Mouse (Mus musculus) cerebellum, adult 11 months (tissue): ENCODE data around the gene Il12rb2.

Experiments used
- DNase-seq: peaks from one replicate; pipeline ENCODE4 v3.0.0; 2022

Il12rb2 gene

DNA sequence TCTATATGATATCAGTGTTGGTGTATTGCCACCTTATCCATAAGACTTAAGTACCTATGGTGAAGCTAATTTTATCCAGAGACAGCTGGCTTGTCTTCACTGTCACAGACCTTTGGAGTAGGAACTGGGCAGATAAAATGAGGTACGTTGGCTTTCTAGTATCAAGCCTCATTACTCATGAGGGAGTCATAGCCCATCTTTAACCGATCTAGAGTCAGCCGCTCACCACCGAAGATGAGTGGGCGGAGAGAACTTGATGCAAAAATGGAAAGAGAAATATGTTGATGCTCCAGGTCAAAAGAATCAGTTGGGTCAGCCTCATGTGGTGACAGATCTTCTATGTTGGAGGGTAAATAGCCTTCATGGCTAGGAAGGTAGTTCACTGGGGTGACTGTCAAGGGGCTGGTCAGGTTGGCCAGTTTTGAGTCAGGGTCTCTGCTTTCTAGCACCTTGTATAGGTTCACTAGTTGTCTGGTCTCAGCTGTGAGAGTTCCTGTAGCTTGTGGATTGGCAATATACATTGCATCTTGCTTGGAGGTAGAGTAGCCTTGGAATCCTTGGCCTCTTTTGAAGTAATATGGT is 83.9 kb downstream of the Il12rb2 start:
- DNase-seq = no peak

DNA sequence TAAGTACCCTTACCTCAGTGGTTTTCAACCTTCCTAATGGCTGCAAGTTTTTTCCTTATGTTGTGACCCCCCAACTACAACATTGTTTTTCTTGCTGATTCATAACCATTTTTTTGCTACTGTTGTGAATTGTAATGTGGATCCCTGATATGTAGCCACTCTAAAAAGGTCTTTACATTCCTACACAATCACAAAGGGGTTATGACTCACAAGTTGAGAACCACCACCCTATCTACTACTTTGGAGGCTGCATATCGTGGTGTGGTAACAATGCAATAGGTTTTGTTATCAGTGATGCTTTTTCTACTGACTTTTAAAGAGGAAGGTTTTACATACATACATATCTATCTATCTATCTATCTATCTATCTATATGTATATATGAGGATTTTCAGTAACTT is 93.1 kb downstream of the Il12rb2 start:
- DNase-seq = no peak

DNA sequence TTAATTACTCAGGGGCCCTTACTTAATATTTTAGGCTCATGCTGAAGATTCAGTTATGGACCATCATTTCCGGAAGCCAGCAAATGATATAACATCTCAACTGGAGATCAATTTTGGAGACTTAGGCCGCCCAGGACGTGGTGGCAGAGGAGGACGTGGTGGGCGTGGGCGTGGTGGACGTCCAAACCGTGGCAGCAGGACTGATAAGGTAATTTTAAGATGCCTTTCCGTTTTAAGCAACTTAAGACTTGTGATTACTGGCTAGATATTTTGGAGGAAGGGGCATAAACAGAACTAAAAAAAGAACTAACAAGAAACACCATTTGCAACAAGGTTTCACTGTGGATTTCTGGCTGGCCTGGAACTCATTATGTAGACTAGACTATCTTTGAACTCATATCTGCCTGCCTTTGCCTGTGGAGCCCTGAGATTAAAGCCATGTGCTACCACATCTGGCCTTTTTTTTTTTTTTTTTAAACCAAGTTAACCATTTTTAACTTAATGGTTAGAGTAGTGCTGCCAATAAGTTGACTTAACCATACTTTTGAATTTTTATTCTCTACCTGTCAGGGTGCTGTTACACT is 94.3 kb downstream of the Il12rb2 start:
- no peak for DNase-seq

DNA sequence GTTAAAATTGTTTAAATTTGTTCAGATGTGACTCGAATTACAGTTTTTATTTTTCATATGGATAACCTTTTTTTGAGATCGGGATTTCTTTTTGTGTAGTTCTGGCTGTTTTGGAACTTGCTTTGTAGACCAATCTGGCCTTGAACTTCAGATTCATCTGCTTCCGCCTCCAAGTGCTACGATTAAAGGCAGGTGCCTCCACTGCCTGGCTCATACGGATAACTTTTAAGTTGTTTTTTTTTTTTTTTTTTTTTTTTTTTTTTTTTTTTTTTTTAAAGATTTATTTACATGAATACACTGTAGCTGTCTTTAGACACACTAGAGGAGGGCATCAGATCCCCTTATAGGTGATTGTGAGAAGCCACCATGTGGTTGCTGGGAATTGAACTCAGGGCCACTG is 98.0 kb downstream of the Il12rb2 start:
- DNase-seq = no peak

DNA sequence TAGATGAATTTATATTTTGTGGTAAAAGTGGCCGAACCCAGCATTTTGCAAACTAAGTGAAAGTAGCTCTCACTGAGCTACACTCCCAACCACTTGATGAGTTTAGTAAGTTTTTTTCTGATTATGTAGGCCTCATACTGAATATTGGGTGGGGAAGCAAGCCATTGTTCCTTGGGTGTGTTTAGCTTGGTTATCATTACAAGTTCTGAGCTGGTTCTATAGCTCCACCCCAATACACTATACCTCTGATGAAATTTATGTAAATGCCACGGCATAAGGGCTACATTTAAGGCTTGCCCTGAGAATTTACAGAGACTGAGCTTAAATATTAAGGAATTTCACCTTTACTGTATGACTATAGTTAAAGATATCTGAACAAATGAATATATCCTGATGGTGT is 106.5 kb downstream of the Il12rb2 start:
- no peak for DNase-seq

DNA sequence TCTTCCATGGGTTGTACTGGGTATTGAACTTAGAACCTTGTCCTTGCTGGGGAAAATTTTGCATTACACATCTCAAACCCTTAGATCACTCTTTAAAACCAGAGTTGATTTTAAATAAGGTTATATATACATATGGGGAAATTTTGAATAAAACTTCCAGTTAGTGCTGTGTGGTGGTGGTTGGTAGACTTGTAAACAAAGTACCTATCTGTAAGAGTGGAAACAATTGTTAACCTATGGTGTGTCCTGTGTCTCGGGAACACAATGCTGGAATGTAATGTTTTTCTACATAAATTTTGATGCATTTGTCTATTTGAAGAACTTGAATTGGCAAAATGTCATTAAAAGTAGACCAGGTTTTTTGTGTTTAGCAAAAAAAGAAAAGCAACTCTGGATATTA is 107.0 kb downstream of the Il12rb2 start:
- no peak for DNase-seq

- DNase-seq = no peak
Observed at GRCm38 (mm10) chr6:67268245-67268612, 107.8 kb downstream of the Il12rb2 start.

DNA sequence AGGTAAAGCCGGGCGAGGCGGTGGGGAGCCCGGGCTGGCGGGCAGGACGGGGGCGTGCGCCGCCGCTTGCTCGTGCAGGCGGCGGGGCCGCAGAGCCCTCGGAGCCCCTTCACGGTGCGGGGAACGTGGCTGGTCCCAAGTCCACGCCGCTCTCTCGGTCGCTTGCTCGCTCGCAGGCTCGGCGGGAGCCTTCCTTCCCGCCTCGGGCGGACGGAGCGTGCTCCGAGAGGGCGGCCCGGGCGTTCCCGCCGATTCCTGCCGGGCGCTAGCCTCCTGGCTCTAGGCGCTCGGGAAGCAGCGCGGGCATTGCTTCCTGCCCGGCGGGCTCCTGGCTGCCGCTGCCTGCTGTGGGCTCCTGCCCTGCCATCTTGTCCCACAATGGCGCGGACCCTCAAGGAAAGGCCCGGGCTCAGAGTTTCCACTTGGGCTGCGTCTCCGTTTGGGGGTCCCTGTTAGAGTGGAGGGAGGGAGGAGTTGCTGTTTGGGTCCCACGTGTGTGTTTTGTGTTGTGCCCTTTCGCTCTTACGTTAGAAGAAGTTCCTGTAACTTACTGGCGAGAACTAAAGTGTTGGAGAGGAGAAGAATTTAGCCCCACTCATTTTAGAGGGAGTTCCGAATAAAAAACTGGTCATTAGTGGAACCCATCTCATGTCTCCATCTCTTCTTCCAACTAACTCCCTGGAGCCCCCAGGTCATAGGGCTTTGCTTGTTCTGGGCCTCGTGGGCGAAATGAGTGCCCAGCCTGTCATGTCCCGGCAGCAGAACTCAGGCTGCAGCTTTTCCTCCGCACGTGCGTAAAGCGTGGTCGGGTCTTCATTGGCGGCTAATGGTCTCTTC is 108.4 kb downstream of the Il12rb2 start:
- DNase-seq = peak; percentile 14

DNA sequence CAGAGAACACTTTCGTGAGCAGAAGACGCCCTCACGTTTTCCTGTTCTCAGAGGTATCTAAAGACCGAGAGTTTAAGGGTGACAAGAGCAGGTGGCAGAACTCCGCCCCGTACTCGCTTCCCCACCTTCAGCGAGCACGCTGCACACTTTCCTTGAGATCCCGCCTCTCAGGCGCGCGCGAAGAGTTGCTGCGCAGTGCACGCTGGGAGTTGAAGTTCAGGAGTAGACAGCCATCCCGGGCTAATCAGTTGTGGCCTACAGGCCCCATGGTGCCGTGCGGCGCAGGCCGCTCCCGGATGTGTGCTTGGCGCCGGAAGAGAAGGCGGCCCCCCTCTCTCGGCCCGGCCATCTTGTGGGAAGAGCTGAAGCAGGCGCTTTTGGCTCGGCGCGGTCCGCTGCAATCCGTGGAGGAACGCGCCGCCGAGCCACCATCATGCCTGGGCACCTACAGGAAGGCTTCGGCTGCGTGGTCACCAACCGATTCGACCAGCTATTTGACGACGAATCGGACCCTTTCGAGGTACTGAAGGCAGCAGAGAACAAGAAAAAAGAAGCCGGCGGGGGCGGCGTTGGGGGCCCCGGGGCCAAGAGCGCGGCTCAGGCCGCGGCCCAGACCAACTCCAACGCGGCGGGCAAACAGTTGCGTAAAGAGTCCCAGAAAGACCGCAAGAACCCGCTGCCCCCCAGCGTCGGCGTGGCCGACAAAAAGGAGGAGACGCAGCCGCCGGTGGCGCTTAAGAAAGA is 109.2 kb downstream of the Il12rb2 start:
- DNase-seq = peak; percentile 95

DNA sequence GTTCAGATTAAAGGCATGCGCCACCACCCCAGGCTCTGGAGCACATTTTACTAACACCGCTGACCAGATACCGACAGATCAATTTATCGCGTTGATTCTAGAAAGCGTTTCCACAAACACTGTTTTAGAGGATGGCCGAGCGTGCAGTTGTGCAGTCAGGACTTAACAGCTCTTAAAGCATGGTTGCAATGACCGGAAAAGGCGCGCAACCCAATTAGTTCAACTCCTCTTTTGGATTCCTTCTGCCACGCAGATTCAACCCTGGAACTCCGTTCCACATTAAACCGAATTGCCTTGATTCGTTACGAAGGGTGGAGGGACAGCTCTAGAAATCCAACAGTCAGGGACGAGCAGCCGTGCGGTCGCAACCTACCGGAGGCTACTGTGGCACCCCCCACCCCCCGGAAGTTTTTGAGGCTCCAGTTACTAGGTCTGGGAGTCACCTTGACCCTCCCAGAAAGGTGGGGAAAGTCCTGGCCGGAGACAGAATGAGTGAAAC is 109.8 kb downstream of the Il12rb2 start:
- DNase-seq = no peak

- no peak for DNase-seq
Observed at GRCm38 (mm10) chr6:67264935-67265334, 111.1 kb downstream of the Il12rb2 start.

- DNase-seq = no peak
Observed at GRCm38 (mm10) chr6:67251095-67251494, 124.9 kb downstream of the Il12rb2 start.

DNA sequence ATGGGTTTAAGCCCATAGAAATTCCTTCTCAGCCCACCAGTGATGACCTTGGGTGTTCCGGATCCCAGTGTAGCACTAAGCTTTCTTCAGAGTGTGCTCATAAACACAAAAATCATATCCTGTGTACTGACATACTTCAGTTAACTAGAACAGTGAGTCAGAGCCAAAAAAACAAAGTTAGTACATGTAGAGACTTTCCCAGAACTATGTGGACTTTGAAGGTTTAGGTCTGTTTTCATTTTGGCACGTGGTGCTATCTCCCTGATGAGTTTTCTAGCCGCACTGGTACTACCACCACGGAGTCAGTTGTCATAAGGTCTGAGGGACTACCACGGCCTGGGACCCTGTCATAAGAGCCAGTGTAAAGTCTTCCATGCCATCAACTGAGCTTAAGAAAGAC is 131.5 kb downstream of the Il12rb2 start:
- DNase-seq = no peak

- DNase-seq = no peak
Observed at GRCm38 (mm10) chr6:67243765-67244420, 132.1 kb downstream of the Il12rb2 start.
